Mouse (Mus musculus): ENCODE measurements around the gene Ttc3.

DNA sequence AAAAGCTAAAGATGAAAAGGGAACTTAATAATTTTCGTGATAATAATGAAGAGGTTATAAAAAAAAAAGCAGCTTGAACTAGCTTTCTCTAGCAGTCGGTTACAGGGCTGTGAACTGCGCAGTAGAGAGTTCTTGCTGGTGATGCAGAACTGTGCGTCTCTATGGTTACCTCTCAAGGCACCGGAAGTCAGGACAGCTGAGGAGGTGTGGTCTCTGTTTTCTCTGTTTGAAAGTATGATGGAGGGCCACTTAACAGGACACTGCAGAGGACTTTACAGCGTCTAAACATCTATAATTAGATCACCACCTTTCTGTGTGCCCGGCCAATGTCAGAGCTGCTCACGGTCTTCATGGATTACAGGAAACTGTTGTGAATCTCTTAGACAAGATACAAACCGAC is 16.0 kb upstream of the Ttc3 start:
- no peak for TF ChIP-seq CTCF (IDR thresholded peaks at IDR 0.05; ENCODE audit: low read depth, low read length)
- TF ChIP-seq EP300 (IDR thresholded peaks at IDR 0.05; ENCODE audit: insufficient read depth, low read depth, low read length): no peak
- TF ChIP-seq POLR2A (IDR thresholded peaks at IDR 0.05; ENCODE audit: insufficient read depth, low read length): no peak
